Mouse (Mus musculus): ENCODE results near the gene Rnf150.

DNA sequence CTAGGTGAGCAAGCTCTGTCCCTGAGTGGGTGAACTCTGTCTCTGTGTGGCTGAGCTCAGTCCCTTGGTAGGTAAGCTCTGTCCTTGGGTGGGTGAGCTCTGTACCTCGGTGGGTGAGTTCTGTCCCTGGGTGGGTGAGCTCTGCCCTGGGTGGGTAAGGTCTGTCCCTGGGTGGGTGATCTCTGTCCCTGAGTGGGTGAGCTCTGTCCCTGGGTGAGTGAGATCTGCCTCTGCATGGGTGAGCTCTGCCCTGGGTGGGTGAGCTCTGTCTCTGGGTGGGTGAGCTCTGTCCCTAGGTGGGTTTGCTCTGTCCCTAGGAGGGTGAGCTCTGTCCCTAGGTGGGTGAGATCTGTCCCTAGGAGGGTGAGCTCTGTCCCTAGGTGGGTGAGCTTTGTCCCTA is 213.5 kb downstream of the Rnf150 start:
- TF ChIP-seq CHD1 (IDR thresholded peaks at IDR 0.05; ENCODE audit: low read depth, low read length) (no peak), CHD2 (IDR thresholded peaks at IDR 0.05; ENCODE audit: low read length) (no peak)

All from CH12.LX (cell line).